Mouse (Mus musculus) olfactory bulb, adult 2 months (tissue): ENCODE measurements around the gene Foxc1. TPM values are rescaled to one million over a fixed set of nuclear protein-coding genes. Genes with fewer than 3 reads are reported as not detected.

Source experiments
- H3K27ac ChIP-seq: fragments of 200-500 bp; 2 replicates; pipeline ENCODE4 v1.5.1; 2012; ENCODE audit warnings: low read depth, low read length; ENCODE audit not compliant: insufficient read depth
- H3K4me1 ChIP-seq: fragments of 200-500 bp; 2 replicates; pipeline ENCODE4 v1.6.1; 2012; ENCODE audit warnings: low read length; ENCODE audit not compliant: control insufficient read depth, insufficient read depth
- H3K4me3 ChIP-seq: fragments of 200-500 bp; 2 replicates; pipeline ENCODE4 v1.5.1; 2012; ENCODE audit warnings: mild to moderate bottlenecking, low read depth, low read length, moderate library complexity; ENCODE audit not compliant: insufficient read depth
- CTCF ChIP-seq: fragments of 200-500 bp; IDR thresholded peaks from 2 replicates; pipeline ENCODE4 v1.5.1; 2012; ENCODE audit warnings: low read depth, mild to moderate bottlenecking, low read length, moderate library complexity; ENCODE audit not compliant: insufficient read depth
- POLR2A ChIP-seq: fragments of 200-500 bp; IDR thresholded peaks from 2 replicates; pipeline ENCODE4 v1.6.1; 2012; ENCODE audit warnings: mild to moderate bottlenecking, low read depth, low read length, moderate library complexity; ENCODE audit not compliant: insufficient read depth
- WGBS: fragments of 180-500 bp; shearing (Covaris S2); methylation state at CpG from one replicate; pipeline ENCODE4 v1.1.7; 2018; 5-methylcytosine and 5-hydroxymethylcytosine counted together
- polyA plus RNA-seq: library from polyadenylated mRNA; stranded (reverse); fragments of >200 nt; gene quantifications from 2 replicates; pipeline ENCODE4 v1.2.4, GENCODE M21; 2012; ENCODE audit warnings: low replicate concordance; ENCODE audit not compliant: missing spikeins, insufficient read depth, insufficient read length

Foxc1 gene
- polyA plus RNA-seq, 1 experiment, result not detected

DNA sequence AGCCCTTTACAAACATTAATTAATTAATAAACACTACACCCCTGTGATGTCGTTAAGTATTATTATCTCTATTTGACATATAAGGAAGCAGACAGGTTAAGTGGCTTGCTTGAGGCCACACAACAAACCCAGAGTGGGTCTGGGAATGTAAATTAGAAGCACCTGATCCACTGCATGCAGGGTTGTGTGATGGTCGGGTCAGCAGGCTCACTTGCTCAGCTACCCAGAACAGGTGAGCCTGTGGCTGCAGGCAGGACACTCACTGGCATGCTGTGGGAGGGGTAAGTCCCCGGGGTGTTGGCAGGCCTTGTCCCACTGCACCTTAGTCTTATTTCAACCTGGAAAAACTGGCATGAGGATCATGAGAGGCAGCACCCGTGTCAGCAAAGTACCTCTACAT is 47.6 kb downstream of the Foxc1 start:
- no peaks in the 10 kb centered on the region for H3K4me1 ChIP-seq
- 81% methylated on average over 4 of the region's 4 CpGs for WGBS
- H3K27ac ChIP-seq, result no peak overlapping the region
- no peak overlapping the region for H3K4me3 ChIP-seq
- no peak for TF ChIP-seq POLR2A
- no peak for TF ChIP-seq CTCF

DNA sequence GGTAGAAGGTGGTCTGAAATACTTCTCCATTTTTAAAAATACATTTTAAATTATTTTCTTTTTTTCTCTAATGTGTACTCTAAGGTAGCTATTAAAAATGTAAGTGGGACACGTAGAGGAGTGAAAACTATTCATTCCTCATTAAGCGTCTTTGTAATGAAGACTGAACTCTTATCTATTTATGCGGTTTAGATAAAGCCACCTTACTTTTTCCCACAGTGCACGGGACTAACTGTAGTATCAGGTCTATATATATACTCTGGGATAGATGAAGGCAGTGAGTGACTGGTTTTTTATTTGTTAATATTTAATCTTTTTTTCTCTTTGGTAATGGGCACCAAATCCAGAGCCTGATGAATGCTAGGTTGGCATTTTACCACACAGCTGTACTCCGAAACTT is 53.8 kb downstream of the Foxc1 start:
- 92% methylated on average over 5 of the region's 5 CpGs for WGBS
- TF ChIP-seq CTCF (no peak), POLR2A (no peak)
- H3K4me3 ChIP-seq, result no peak overlapping the region
- H3K4me1 ChIP-seq, result no peaks in the 10 kb centered on the region
- H3K27ac ChIP-seq, result no peak overlapping the region

Other genes with a start within 250 kb of the Foxc1 start
- not detected in 2 replicates for gene A530084C06Rik, start 247.3 kb upstream of the Foxc1 start, polyA plus RNA-seq
- gene Foxf2, start 180.8 kb upstream of the Foxc1 start, polyA plus RNA-seq, result not detected in 2 replicates